Mouse (Mus musculus): ENCODE data around the gene Tnfaip3. TPM values are rescaled to one million over a fixed set of nuclear protein-coding genes. Genes with fewer than 3 reads are reported as not detected.
A peak's percentile ranks its signal among the peaks of the same experiment; 100 is the strongest.

Gene Tnfaip3
- 2.8 and 4.0 TPM in 2 replicates for polyA plus RNA-seq (2015; fragmentation: Nextera tagmentation; extraction: Ambion mirVana)

- no peaks in the 10 kb centered on the region for H3K9me3 ChIP-seq (replicated peaks; ENCODE audit: control insufficient read depth, low read length)
- WGBS = under 1% methylated on average over 38 of the region's 38 CpGs
- ATAC-seq (replicated peaks; ENCODE audit: extremely low read depth, insufficient read depth, low FRiP score) = peak; percentile 91
- H3K4me3 ChIP-seq (ENCODE audit: low read length) = peak within 1 kb of the TSS; percentile 89
- H3K36me3 ChIP-seq (ENCODE audit: control insufficient read depth, insufficient read depth) = no peaks in the 10 kb centered on the region
- peak within 1 kb of the TSS; percentile 87 for H3K27ac ChIP-seq (ENCODE audit: low read length)
- peak within 1 kb of the TSS; percentile 93 for H3K9ac ChIP-seq (ENCODE audit: low read length)
- H3K4me2 ChIP-seq (ENCODE audit: low read depth, low read length) = peak within 1 kb of the TSS; percentile 90
- H3K27me3 ChIP-seq (ENCODE audit: control insufficient read depth, insufficient read depth, low read length) = no peaks in the 10 kb centered on the region
- peaks cover 6% of the 10 kb centered on the region for H3K4me1 ChIP-seq (ENCODE audit: control insufficient read depth, insufficient read depth, low read length)
These were observed at the start of gene Tnfaip3 for GRCm38 (mm10) chr10:19015257-19015862. TSS of gene Tnfaip3 (minus strand) at chr10:19015657.

- no peak overlapping the region for H3K9ac ChIP-seq (ENCODE audit: low read length)
- peaks cover 16% of the 10 kb centered on the region for H3K4me1 ChIP-seq (ENCODE audit: control insufficient read depth, insufficient read depth, low read length)
- no peaks in the 10 kb centered on the region for H3K9me3 ChIP-seq (replicated peaks; ENCODE audit: control insufficient read depth, low read length)
- no peak overlapping the region for H3K27ac ChIP-seq (ENCODE audit: low read length)
- no peaks in the 10 kb centered on the region for H3K27me3 ChIP-seq (ENCODE audit: control insufficient read depth, insufficient read depth, low read length)
- no peak overlapping the region for H3K4me3 ChIP-seq (ENCODE audit: low read length)
- no peak overlapping the region for H3K4me2 ChIP-seq (ENCODE audit: low read depth, low read length)
- H3K36me3 ChIP-seq (ENCODE audit: control insufficient read depth, insufficient read depth) = no peaks in the 10 kb centered on the region
- no peak for ATAC-seq (replicated peaks; ENCODE audit: extremely low read depth, insufficient read depth, low FRiP score)
- WGBS = 69% methylated on average over 6 of the region's 6 CpGs
These were observed 49.5 kb upstream of the Tnfaip3 start for GRCm38 (mm10) chr10:19064651-19065601.

GRCm38 (mm10) chr10:19063670-19064069, 48.2 kb upstream of the Tnfaip3 start:
- Histone ChIP-seq H3K9ac (ENCODE audit: low read length) (no peak overlapping the region), H3K4me1 (ENCODE audit: control insufficient read depth, insufficient read depth, low read length) (peaks cover 16% of the 10 kb centered on the region), H3K9me3 (replicated peaks; ENCODE audit: control insufficient read depth, low read length) (no peaks in the 10 kb centered on the region), H3K27ac (ENCODE audit: low read length) (no peak overlapping the region), H3K27me3 (ENCODE audit: control insufficient read depth, insufficient read depth, low read length) (no peaks in the 10 kb centered on the region), H3K4me3 (ENCODE audit: low read length) (no peak overlapping the region), H3K4me2 (ENCODE audit: low read depth, low read length) (no peak overlapping the region), H3K36me3 (ENCODE audit: control insufficient read depth, insufficient read depth) (no peaks in the 10 kb centered on the region)
- ATAC-seq (replicated peaks; ENCODE audit: extremely low read depth, insufficient read depth, low FRiP score) = no peak
- 69% methylated on average over 1 of the region's 1 CpGs for WGBS

GRCm38 (mm10) chr10:19063208-19063607, 47.8 kb upstream of the Tnfaip3 start:
- peaks cover 16% of the 10 kb centered on the region for H3K4me1 ChIP-seq (ENCODE audit: control insufficient read depth, insufficient read depth, low read length)
- peak overlapping the region; percentile 35; the same call in 1 of the 2 replicates for H3K4me2 ChIP-seq (ENCODE audit: low read depth, low read length)
- WGBS = 84% methylated on average over 4 of the region's 4 CpGs
- H3K4me3 ChIP-seq (ENCODE audit: low read length) = no peak overlapping the region
- no peaks in the 10 kb centered on the region for H3K36me3 ChIP-seq (ENCODE audit: control insufficient read depth, insufficient read depth)
- no peak overlapping the region; the same call in 1 of the 2 replicates for H3K9ac ChIP-seq (ENCODE audit: low read length)
- H3K27me3 ChIP-seq (ENCODE audit: control insufficient read depth, insufficient read depth, low read length) = no peaks in the 10 kb centered on the region
- H3K9me3 ChIP-seq (replicated peaks; ENCODE audit: control insufficient read depth, low read length) = no peaks in the 10 kb centered on the region
- no peak for ATAC-seq (replicated peaks; ENCODE audit: extremely low read depth, insufficient read depth, low FRiP score)
- peak overlapping the region; percentile 2 for H3K27ac ChIP-seq (ENCODE audit: low read length)

- peak overlapping the region; percentile 2 for H3K27ac ChIP-seq (ENCODE audit: low read length)
- WGBS = 28% methylated on average over 15 of the region's 15 CpGs
- peak; percentile 58 for ATAC-seq (replicated peaks; ENCODE audit: extremely low read depth, insufficient read depth, low FRiP score)
- H3K4me3 ChIP-seq (ENCODE audit: low read length) = no peak overlapping the region
- peaks cover 16% of the 10 kb centered on the region for H3K4me1 ChIP-seq (ENCODE audit: control insufficient read depth, insufficient read depth, low read length)
- no peaks in the 10 kb centered on the region for H3K27me3 ChIP-seq (ENCODE audit: control insufficient read depth, insufficient read depth, low read length)
- no peaks in the 10 kb centered on the region for H3K36me3 ChIP-seq (ENCODE audit: control insufficient read depth, insufficient read depth)
- H3K9me3 ChIP-seq (replicated peaks; ENCODE audit: control insufficient read depth, low read length) = no peaks in the 10 kb centered on the region
- H3K4me2 ChIP-seq (ENCODE audit: low read depth, low read length) = peak overlapping the region; percentile 35
- H3K9ac ChIP-seq (ENCODE audit: low read length) = no peak overlapping the region
These were observed 46.8 kb upstream of the Tnfaip3 start for GRCm38 (mm10) chr10:19062098-19062905.

- H3K36me3 ChIP-seq (ENCODE audit: control insufficient read depth, insufficient read depth) = no peaks in the 10 kb centered on the region
- H3K27ac ChIP-seq (ENCODE audit: low read length) = no peak overlapping the region
- no peak overlapping the region for H3K9ac ChIP-seq (ENCODE audit: low read length)
- no peaks in the 10 kb centered on the region for H3K27me3 ChIP-seq (ENCODE audit: control insufficient read depth, insufficient read depth, low read length)
- ATAC-seq (replicated peaks; ENCODE audit: extremely low read depth, insufficient read depth, low FRiP score) = no peak
- H3K9me3 ChIP-seq (replicated peaks; ENCODE audit: control insufficient read depth, low read length) = no peaks in the 10 kb centered on the region
- no peak overlapping the region for H3K4me3 ChIP-seq (ENCODE audit: low read length)
- no peak overlapping the region for H3K4me2 ChIP-seq (ENCODE audit: low read depth, low read length)
- peaks cover 16% of the 10 kb centered on the region for H3K4me1 ChIP-seq (ENCODE audit: control insufficient read depth, insufficient read depth, low read length)
- WGBS = 80% methylated on average over 3 of the region's 3 CpGs
These were observed 45.7 kb upstream of the Tnfaip3 start for GRCm38 (mm10) chr10:19061201-19061600.

GRCm38 (mm10) chr10:19053524-19053923, 38.1 kb upstream of the Tnfaip3 start:
- Histone ChIP-seq H3K9ac (ENCODE audit: low read length) (no peak overlapping the region), H3K4me2 (ENCODE audit: low read depth, low read length) (no peak overlapping the region), H3K9me3 (replicated peaks; ENCODE audit: control insufficient read depth, low read length) (no peaks in the 10 kb centered on the region), H3K27ac (ENCODE audit: low read length) (no peak overlapping the region), H3K36me3 (ENCODE audit: control insufficient read depth, insufficient read depth) (no peaks in the 10 kb centered on the region), H3K27me3 (ENCODE audit: control insufficient read depth, insufficient read depth, low read length) (no peaks in the 10 kb centered on the region), H3K4me3 (ENCODE audit: low read length) (no peak overlapping the region), H3K4me1 (ENCODE audit: control insufficient read depth, insufficient read depth, low read length) (no peaks in the 10 kb centered on the region)
- ATAC-seq (replicated peaks; ENCODE audit: extremely low read depth, insufficient read depth, low FRiP score) = no peak
- 58% methylated on average over 1 of the region's 1 CpGs for WGBS

- Histone ChIP-seq H3K4me1 (ENCODE audit: control insufficient read depth, insufficient read depth, low read length) (no peaks in the 10 kb centered on the region), H3K36me3 (ENCODE audit: control insufficient read depth, insufficient read depth) (no peaks in the 10 kb centered on the region), H3K27me3 (ENCODE audit: control insufficient read depth, insufficient read depth, low read length) (no peaks in the 10 kb centered on the region), H3K9me3 (replicated peaks; ENCODE audit: control insufficient read depth, low read length) (no peaks in the 10 kb centered on the region), H3K27ac (ENCODE audit: low read length) (no peak overlapping the region), H3K9ac (ENCODE audit: low read length) (no peak overlapping the region), H3K4me3 (ENCODE audit: low read length) (no peak overlapping the region), H3K4me2 (ENCODE audit: low read depth, low read length) (no peak overlapping the region)
- ATAC-seq (replicated peaks; ENCODE audit: extremely low read depth, insufficient read depth, low FRiP score) = no peak
- 53% methylated on average over 2 of the region's 2 CpGs for WGBS
These were observed 30.5 kb upstream of the Tnfaip3 start for GRCm38 (mm10) chr10:19045986-19046385.

Data from heart, embryonic 16.5 days (tissue).